Mouse (Mus musculus): Measurements from ENCODE around the gene Stt3b. TPM values are rescaled to one million over a fixed set of nuclear protein-coding genes. Genes with fewer than 3 reads are reported as not detected.

The Stt3b gene
- 10 to 100 TPM; 58.0 to 87.8 TPM for polyA plus RNA-seq (2017; shearing (Covaris generic))

GRCm38 (mm10) chr9:115310346-115311222, at the start of gene Stt3b:
Gene Stt3b (minus strand): TSS chr9:115310421.

